Mouse (Mus musculus): ENCODE data around the gene Spata17. TPM values are rescaled to one million over a fixed set of nuclear protein-coding genes. Genes with fewer than 3 reads are reported as not detected.

The Spata17 gene
- polyA plus RNA-seq (2021; fragmentation: Nextera tagmentation) = 0.74 and 1.4 TPM in 2 replicates
- long read RNA-seq, experiment 1, partial matches to known transcripts = 0 of 1 reads
- long read RNA-seq, experiment 1, other reads (novel, unspliced or antisense) = 1 of 1 reads
- long read RNA-seq, experiment 2, partial matches to known transcripts = 0 of 5 reads
- long read RNA-seq, experiment 2, other reads (novel, unspliced or antisense) = 3 of 5 reads

GRCm38 (mm10) chr1:187215181-187216116, at the start of gene Spata17, which contains the start of gene Gpatch2:
TSS of gene Spata17 (minus strand) at chr1:187215465.
TSS of gene Gpatch2 (plus strand) at chr1:187215508.

Other genes starting within 250 kb of the Spata17 start
- gene D1Pas1, start 248.0 kb downstream of the Spata17 start, polyA plus RNA-seq (2021; fragmentation: Nextera tagmentation) = not detected in 2 replicates
- gene Gpatch2, start within 50 bp of the Spata17 start, polyA plus RNA-seq (2021; fragmentation: Nextera tagmentation) = 5.0 and 6.5 TPM in 2 replicates